ENCODE assay signal across 25 mouse cellular contexts in the genomic region with DNA sequence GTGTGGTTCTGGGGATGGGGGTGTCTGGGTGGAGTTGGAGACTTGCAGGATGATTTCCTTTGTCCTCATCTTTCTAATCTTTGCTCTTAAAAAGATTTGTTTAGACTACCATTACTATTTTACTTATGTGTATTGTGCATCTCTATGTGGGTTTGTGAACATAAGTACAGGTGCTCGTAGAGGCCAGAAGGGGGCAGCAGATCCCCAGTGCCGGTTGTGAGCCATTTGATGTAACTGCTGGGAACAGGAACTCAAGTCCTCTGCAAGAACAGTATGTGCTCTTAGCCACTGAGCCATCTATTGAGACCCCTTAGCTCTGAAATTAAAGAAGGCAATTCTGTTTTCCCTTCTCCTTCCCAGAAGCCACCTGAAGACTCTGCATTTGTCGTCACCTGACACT.
A peak's percentile ranks its signal among the peaks of the same experiment; 100 is the strongest.
DNase-seq lines count a peak whose midpoint lies in the region; ATAC-seq and TF ChIP-seq lines count a peak whose summit lies in the region.
"Had no signal": no experiment of that assay in that cellular context is flagged by ENCODE, and none has a peak within 500 bp of the region (broad histone marks: within the 10 kb centered on the region; RNA-seq: fewer than 3 reads in every experiment).

No protein-coding gene starts in this region.

- DNase-seq in kidney, postnatal 0 days (ENCODE audit: low spot score): no peak
- no peak for DNase-seq in kidney, adult 11 months
- DNase-seq in A20 (ENCODE audit: low read depth, low spot score) (peak; percentile 25), ZHBTc4 (ENCODE audit: low read depth, low spot score) (peak; percentile 75)
- no peak for DNase-seq in lung, postnatal 10 days
- DNase-seq in hindbrain, embryonic 10.5 days (ENCODE audit: low spot score): no peak
- DNase-seq in ovary, postnatal 14 days (ENCODE audit: low spot score): no peak
- DNase-seq: adrenal gland, postnatal 25 days; cerebellum, adult 18-20 months; cerebellum, postnatal 25 days; embryo, embryonic 11 days; gastrocnemius, postnatal 10 days; heart, adult 2 months; heart, postnatal 4 days; kidney, adult 9 months; kidney, postnatal 4 days; lung, adult 18-20 months; right cerebral cortex, postnatal 25 days; thymus, postnatal 36 days had no signal

- H3K27me3 ChIP-seq in kidney, postnatal 0 days (ENCODE audit: insufficient read depth, low read length): no peaks in the 10 kb centered on the region
- no peaks in the 10 kb centered on the region for H3K27me3 ChIP-seq in ES-Bruce4 (ENCODE audit: control insufficient read depth, insufficient read depth, low read length, poor library complexity, severe bottlenecking)
- H3K27me3 ChIP-seq in hindbrain, embryonic 10.5 days (ENCODE audit: insufficient read depth, poor library complexity, severe bottlenecking): no peaks in the 10 kb centered on the region
- H3K27me3 ChIP-seq: heart, embryonic 15.5 days; megakaryocyte, embryonic 14.5 days; neural tube, embryonic 15.5 days had no signal

- 93% methylated on average over 3 of the region's 3 CpGs for WGBS in kidney, postnatal 0 days
- WGBS in hindbrain, embryonic 10.5 days: 93% methylated on average over 3 of the region's 3 CpGs

- no peaks in the 10 kb centered on the region for H3K36me3 ChIP-seq in kidney, postnatal 0 days (ENCODE audit: insufficient read depth, low read length)
- no peaks in the 10 kb centered on the region for H3K36me3 ChIP-seq in ES-Bruce4 (ENCODE audit: control insufficient read depth, insufficient read depth, low read length, poor library complexity, severe bottlenecking)
- no peaks in the 10 kb centered on the region for H3K36me3 ChIP-seq in hindbrain, embryonic 10.5 days
- H3K36me3 ChIP-seq: heart, embryonic 15.5 days; neural tube, embryonic 15.5 days had no signal

- H3K4me1 ChIP-seq in kidney, postnatal 0 days (replicated peaks; ENCODE audit: insufficient read depth, low read length): no peaks in the 10 kb centered on the region
- no peaks in the 10 kb centered on the region for H3K4me1 ChIP-seq in ES-Bruce4 (ENCODE audit: control insufficient read depth, insufficient read depth, low read length)
- H3K4me1 ChIP-seq in hindbrain, embryonic 10.5 days (replicated peaks): no peaks in the 10 kb centered on the region
- H3K4me1 ChIP-seq: megakaryocyte, embryonic 14.5 days; neural tube, embryonic 15.5 days had no signal

- H3K9me3 ChIP-seq in kidney, postnatal 0 days (replicated peaks; ENCODE audit: low read length): no peaks in the 10 kb centered on the region
- no peaks in the 10 kb centered on the region for H3K9me3 ChIP-seq in ES-Bruce4 (replicated peaks; ENCODE audit: control insufficient read depth, insufficient read depth, low read length, poor library complexity, severe bottlenecking)
- 0 out of 2 replicates have a peak, but pooled peaks cover 2% of the 10 kb centered on the region for H3K9me3 ChIP-seq in hindbrain, embryonic 10.5 days
- H3K9me3 ChIP-seq: heart, embryonic 15.5 days; neural tube, embryonic 15.5 days had no signal

- no peak overlapping the region for H3K9ac ChIP-seq in kidney, postnatal 0 days (ENCODE audit: low read depth, low read length)
- H3K9ac ChIP-seq in ES-Bruce4 (ENCODE audit: low read depth, poor library complexity, severe bottlenecking): no peak overlapping the region
- H3K9ac ChIP-seq: heart, embryonic 15.5 days; neural tube, embryonic 15.5 days had no signal

- peak; percentile 21; the same call in 1 of the 2 replicates for TF ChIP-seq CTCF in kidney, postnatal 0 days (IDR thresholded peaks at IDR 0.05; ENCODE audit: low read depth)
- TF ChIP-seq CTCF in ES-Bruce4 (IDR thresholded peaks at IDR 0.05; ENCODE audit: low read depth, low read length): peak; percentile 45

- H3K4me2 ChIP-seq in kidney, postnatal 0 days (ENCODE audit: low read length): no peak overlapping the region
- H3K4me2 ChIP-seq: heart, embryonic 15.5 days; neural tube, embryonic 15.5 days had no signal

- TF ChIP-seq POLR2A in ES-Bruce4 (IDR thresholded peaks at IDR 0.05; ENCODE audit: insufficient read depth, low read length): no peak

- no peak overlapping the region for H3K4me3 ChIP-seq in kidney, postnatal 0 days (replicated peaks; ENCODE audit: low read depth, low read length)
- no peak overlapping the region for H3K4me3 ChIP-seq in ES-Bruce4 (ENCODE audit: low read depth, low read length)
- H3K4me3 ChIP-seq in hindbrain, embryonic 10.5 days: no peak overlapping the region
- H3K4me3 ChIP-seq: heart, adult 2 months; heart, embryonic 15.5 days; megakaryocyte, embryonic 14.5 days; neural tube, embryonic 15.5 days had no signal

- no peak for TF ChIP-seq EP300 in ES-Bruce4 (IDR thresholded peaks at IDR 0.05; ENCODE audit: insufficient read depth, low read depth, low read length)

- no peak overlapping the region for H3K27ac ChIP-seq in kidney, postnatal 0 days
- H3K27ac ChIP-seq in ES-Bruce4 (ENCODE audit: insufficient read depth, low read length): no peak overlapping the region
- no peak overlapping the region for H3K27ac ChIP-seq in hindbrain, embryonic 10.5 days
- H3K27ac ChIP-seq: heart, adult 2 months; heart, embryonic 15.5 days; hindbrain, postnatal 0 days; neural tube, embryonic 15.5 days had no signal

- ATAC-seq in kidney, postnatal 0 days (replicated peaks; ENCODE audit: low FRiP score, low read depth): no peak
- ATAC-seq: hindbrain, postnatal 0 days; midbrain, embryonic 16.5 days had no signal

Comparison
In these comparisons a context has a peak if more than half of its experiments do, and no peak if none do; other contexts are left out.
1. DNase-seq: peak in A20 (single experiment) and ZHBTc4 (single experiment); none in kidney, postnatal 0 days (single experiment), kidney, adult 11 months (single experiment), lung, postnatal 10 days (single experiment), hindbrain, embryonic 10.5 days (single experiment) and ovary, postnatal 14 days (single experiment).